Mouse (Mus musculus): Measurements from ENCODE around the gene Npnt.

Npnt gene

GRCm38 (mm10) chr3:132887074-132887848, 62.8 kb downstream of the Npnt start:
- no peak for DNase-seq (ENCODE audit: low spot score)

GRCm38 (mm10) chr3:132886419-132887050, 63.6 kb downstream of the Npnt start:
- no peak for DNase-seq (ENCODE audit: low spot score)

DNA sequence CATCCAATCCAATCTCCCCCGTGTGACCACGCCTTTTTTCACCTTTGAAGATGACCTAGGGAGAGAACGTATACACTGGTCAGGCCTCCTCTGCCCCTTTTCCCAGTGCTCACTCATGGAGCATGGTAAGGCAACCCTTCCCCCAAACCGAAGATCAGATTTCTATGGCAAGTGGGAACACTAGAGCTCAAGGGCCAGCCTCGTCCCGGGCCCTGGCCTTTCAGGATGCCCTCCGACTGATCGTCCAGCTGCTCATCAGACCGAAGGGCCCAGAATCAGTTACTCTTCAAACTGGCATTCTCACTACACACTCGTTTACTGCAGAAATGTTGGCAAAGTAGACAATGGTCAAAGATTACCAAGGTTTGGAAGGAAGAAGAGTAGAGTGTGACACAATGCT, 65.6 kb downstream of the Npnt start:
- DNase-seq (ENCODE audit: low spot score) = no peak

GRCm38 (mm10) chr3:132883256-132883655, 66.8 kb downstream of the Npnt start:
- no peak for DNase-seq (ENCODE audit: low spot score)

- no peak for DNase-seq (ENCODE audit: low spot score)
Measured at GRCm38 (mm10) chr3:132880826-132881225, 69.3 kb downstream of the Npnt start.

- no peak for DNase-seq (ENCODE audit: low spot score)
Measured at GRCm38 (mm10) chr3:132880361-132880760, 69.7 kb downstream of the Npnt start.

DNA sequence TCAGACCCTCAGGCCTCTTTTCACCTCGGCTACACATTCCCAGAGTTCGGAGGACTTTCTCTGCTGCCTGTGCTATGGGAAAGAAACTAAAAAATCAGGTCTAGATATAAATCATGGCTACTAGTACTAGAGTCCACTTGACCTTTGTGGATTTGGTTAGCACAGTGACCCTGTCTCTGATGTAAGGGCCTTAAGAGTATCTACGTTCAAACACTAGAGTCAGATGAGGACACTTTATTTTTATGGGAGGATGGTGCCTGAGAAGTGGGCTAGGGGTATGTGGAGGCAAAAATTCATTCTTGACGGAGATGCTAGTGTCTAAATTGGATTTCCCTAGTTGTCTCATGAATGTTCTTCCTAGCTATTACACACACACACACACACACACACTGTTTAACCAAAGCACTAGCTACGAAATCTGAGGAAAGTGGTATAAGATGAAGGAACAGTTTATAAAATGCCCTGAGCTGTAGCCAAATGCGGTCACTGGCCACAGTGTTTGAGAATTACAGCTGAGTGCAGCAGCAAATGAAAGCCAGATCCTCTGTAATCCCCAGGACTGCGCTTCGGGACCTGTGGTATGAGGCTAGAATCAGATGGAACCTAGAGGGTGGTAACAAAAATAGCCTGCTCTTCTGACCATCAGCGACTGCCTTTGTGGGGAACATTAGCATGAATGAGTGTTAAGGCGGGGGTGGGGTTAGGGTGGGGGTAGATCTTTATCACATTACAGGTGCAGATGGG, 73.0 kb downstream of the Npnt start:
- peak; percentile 30 for DNase-seq (ENCODE audit: low spot score)

DNA sequence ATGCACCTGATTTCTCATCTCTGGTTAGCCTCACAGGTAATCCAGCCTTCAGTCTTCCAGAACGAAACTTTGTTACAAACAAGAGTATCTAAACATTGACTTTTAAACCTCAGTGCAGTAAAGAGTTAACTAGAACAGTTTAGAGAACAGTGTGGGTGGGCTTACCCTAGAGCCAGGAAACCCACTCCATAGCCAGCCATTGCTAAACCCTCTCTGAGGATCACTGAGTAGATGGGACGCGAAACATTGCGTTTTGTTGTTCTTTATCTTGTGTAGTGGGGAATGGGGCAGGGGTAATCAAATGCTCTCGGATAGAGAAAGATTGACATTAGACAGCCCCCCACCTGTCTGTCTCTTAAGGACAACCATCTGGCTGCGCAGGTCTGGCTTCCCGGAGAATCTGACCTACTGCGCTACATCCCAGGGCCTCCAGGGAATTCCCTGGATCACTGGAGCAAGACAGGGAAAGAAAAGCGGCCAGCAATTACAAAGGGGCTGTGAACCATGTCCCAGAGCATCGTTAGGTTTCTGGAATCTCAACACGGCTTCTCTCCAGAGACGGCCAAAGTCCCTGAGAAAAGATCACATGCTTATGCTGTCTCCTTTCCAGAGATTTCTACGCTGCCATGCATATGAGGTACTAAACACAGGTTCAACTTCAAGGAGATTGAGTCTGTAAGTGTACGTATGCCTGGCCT, 73.9 kb downstream of the Npnt start:
- peak; percentile 34 for DNase-seq (ENCODE audit: low spot score)

DNA sequence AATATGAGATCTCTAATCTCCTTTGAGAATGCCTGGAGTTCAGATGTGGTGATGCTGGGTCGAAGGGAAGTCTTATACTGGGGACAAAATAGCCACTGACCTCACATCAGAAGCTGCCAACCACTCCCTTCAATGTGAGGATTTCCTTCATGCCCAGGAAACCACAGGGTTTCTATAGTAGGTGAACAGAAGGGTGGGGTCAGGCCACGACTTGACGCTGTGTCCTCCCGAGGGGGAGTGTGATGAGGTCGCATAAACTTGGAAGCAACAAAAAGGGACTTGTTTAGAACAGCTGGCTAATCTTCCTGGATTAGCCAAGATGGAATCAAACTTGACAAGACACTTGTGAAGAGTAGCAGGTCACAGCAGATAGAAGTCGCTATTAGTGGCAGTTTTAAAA, 76.8 kb downstream of the Npnt start:
- DNase-seq (ENCODE audit: low spot score) = no peak

GRCm38 (mm10) chr3:132871318-132871904, 78.7 kb downstream of the Npnt start:
- no peak for DNase-seq (ENCODE audit: low spot score)

GRCm38 (mm10) chr3:132870079-132870478, 80.0 kb downstream of the Npnt start:
- DNase-seq (ENCODE audit: low spot score) = no peak

- no peak for DNase-seq (ENCODE audit: low spot score)
Measured at GRCm38 (mm10) chr3:132868838-132869237, 81.3 kb downstream of the Npnt start.

- no peak for DNase-seq (ENCODE audit: low spot score)
Measured at GRCm38 (mm10) chr3:132866984-132867383, 83.1 kb downstream of the Npnt start.

- DNase-seq (ENCODE audit: low spot score) = no peak
Measured at GRCm38 (mm10) chr3:132865596-132865995, 84.5 kb downstream of the Npnt start.

- no peak for DNase-seq (ENCODE audit: low spot score)
Measured at GRCm38 (mm10) chr3:132864986-132865385, 85.1 kb downstream of the Npnt start.

GRCm38 (mm10) chr3:132864329-132864919, 85.7 kb downstream of the Npnt start:
- no peak for DNase-seq (ENCODE audit: low spot score)

DNA sequence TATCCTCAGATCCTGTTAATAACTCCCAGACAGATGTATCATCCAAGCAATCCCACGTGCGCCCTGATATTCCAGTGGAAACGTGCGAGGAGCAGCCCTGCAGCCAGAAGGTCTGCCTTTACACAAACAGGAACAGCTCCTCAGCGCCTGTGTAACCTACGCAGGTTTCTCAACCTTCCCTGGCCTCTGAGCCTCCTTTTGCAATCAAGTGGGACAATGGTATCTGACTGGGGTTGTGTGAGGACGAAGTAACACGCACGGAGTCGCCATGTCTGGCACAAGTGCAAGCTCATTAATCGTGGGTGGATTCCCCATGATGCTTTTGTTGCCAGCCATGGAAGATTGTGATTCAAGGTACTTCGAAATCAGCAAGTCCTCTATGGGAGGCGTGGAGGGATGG, 86.2 kb downstream of the Npnt start:
- DNase-seq (ENCODE audit: low spot score) = no peak

- DNase-seq (ENCODE audit: low spot score) = no peak
Measured at GRCm38 (mm10) chr3:132860796-132861195, 89.3 kb downstream of the Npnt start.

- DNase-seq (ENCODE audit: low spot score) = no peak
Measured at GRCm38 (mm10) chr3:132859573-132859972, 90.5 kb downstream of the Npnt start.

DNA sequence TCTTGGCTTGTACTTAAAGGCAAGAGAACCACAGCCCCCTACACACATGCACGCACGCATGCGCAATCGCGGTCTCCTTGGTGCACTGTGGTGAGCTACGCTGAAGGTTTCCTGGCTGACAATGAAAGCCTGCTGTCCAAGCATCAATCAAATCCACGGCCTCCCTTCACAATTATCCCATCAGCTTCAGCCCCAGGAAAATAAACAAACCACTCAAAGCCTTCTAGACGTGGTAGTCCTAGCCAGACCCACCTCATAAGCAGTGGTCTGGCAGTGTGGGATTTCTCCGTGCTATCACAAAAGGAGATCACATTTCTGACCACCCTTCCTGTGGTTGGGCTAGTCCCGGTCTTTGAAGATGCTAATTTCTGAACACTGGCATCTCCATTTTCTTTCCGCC, 91.2 kb downstream of the Npnt start:
- DNase-seq (ENCODE audit: low spot score) = no peak

- DNase-seq (ENCODE audit: low spot score) = peak; percentile 46
Measured at GRCm38 (mm10) chr3:132856651-132857050, 93.4 kb downstream of the Npnt start.

Data from embryo, embryonic 10 days (tissue).